Mouse (Mus musculus) adrenal gland, postnatal 10 days (tissue): ENCODE measurements at regions not wholly inside any gene's neighbourhood (a gene's known extent, or its start where the extent isn't known, plus 50 kb on each side); places are given as distances from the start of the nearest gene placed in this dataset.

Experiments used
- DNase-seq: peaks from one replicate; pipeline ENCODE4 v3.0.0; 2021; ENCODE audit warnings: mixed read lengths

DNA sequence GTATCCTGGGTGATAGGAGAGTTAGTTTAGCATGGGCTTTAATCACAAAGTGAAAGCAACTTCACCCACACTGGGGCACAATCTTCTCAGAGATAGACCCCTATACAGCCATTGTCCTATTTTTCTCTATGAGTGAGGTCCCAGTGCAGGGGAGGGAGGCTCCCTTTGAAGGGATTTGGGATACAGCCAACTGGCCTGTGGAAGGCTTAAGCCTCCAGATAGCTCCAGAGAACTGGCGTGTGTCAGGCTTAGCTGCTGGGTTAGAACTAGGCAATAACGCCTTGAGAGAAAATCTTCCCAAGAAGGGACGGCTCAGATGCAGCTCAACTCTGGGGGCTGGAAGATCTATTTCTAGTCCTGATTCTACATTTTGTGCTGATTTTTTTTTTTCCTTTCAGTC lies 397.4 kb upstream of the Zdhhc25 start:
- no peak for DNase-seq

DNA sequence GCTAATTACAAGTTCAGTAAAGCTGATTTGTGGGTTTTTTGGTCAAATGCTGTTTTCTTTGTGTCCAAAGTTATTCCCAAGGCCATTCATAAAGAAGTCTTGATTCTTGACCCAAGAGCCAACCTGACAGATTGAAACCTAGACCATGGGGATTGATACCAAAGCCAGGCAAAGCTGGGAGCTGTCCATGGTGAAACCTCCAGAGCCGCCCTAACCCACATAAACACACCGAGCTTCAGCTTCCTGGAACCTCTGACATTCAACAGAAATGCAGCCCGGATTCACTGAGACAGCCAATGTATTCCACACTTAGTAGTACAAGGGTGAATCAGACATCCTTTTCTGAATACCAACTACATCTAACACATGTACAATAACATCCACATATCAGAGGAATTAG lies 386.7 kb upstream of the Zdhhc25 start:
- DNase-seq: peak; percentile 9

DNA sequence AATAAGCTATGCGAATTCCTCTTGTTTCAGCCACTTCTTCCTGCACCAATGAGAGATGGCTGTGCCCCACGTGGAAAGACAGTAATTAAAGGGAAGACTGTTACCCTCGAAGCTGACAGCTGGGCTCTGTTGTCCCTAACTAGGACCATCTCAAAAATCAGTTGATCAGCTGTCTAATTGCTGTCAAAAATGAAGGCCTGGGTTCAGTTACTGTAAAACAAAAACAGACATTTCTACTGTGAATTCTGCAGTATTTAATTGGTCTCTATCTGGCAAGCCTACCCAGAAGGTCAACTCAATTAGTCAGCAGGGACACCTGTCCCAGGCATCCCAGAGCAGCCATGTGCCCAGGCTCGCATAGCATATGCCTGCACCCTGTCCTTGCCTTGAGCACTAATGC lies 385.8 kb upstream of the Zdhhc25 start:
- no peak for DNase-seq

DNA sequence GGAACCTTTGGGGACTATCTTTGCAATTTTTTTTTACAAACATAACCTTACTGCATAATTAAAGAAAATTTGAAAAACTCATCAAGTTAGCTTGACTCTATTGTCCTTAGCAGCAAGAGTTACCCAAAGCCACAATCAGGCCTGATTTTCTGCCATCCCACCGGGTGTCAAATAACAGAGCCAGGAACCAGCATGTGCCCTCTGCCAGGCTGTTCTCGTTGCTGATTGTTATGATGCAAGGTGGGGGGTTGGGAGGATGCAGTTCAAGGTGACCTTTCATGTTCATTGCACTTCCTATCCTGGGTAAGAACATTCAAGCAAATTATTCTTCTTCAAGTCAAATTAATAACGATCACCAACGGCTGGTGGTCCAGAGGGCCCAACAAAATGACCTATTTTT lies 370.6 kb upstream of the Zdhhc25 start:
- no peak for DNase-seq

DNA sequence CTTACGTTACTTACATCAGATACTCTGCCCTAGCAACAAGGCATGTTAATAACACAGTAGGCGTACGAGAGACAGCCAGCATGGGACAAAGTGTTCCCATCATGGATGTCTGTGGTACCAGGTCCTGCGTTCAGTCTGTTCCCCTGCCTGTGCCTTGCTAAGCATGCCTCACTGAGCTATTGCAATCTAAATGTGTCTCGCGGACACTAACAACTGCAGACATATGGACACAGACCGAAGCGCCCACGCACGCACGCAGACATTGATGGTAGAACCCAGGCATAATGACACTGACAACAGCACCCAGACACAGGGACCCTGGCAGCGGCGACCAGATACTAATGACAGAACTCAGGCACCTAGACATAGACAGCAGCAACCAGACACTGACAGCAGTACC lies 355.5 kb upstream of the Zdhhc25 start:
- DNase-seq: no peak

GRCm38 (mm10) chr15:88245496-88246246 lies 354.4 kb upstream of the Zdhhc25 start:
- DNase-seq: no peak

DNA sequence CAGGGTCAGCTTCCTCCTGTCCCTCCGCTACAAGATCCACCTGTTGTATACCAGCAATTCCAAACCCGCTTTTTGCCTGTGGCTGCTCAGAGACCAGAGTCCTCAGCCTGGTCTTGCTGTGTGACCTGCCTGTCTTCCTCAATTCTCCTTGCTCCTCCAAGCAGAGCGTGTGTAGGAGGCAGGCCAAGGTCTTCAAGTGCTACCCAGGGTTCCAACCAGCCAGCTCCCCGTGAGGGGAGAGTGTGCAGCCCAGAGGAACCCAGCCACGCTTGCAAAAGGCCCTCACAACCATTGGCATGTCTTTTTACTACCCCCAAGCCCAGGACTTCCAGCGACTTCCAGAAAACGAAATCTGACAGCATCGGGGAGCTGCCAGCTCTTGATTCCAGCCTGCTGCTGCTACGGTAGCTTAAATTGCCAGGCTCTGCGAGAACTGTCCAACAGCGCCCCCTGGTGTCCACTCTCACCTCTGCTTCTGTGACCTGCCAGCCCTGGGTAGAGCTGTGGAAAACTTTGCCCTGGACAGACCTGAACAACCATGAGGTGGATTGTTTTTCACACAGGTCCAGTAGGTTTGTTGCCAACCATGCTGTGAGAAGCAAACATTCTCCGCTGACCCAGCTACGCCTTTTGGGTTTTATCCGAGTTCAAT lies 352.0 kb upstream of the Zdhhc25 start:
- peak; percentile 94 for DNase-seq

DNA sequence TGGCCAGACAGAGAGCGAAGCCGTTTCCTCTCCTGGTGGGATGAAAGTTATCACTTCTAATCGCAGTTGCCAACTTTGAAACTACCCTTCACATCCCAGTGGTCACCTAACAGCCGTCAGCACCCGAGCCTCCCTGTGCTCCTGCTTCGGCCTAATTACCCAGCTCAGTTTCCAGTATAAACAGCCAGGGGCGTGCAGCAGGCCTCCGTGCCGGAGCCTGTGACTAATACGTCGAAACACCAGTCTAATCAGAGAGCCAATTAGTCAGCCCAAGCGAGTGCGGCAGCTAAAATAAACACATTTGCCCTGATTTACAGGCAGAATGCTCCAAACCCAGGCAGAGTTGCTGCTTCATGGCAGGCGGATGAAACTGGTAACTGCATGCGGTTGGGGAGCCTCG lies 312.1 kb upstream of the Zdhhc25 start:
- no peak for DNase-seq

DNA sequence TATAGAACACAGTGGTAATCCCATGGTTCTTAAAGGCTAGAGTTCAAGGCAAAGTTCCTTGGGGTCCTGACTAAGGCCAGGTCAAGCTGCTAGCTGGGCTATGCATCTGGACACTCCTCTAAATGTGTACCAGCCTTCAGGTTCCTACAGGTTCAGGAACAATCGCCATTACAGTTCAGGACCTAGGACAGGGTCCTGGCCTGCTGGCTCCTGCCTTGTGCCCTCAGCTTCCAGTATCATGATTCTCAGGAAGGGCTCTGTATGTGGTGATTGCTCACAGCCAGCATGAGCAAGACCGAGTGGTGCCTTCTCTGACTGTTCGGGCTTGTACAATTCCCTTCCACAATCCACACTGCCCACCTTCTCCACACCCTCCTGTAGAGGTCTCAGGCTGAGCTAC lies 311.4 kb upstream of the Zdhhc25 start:
- no peak for DNase-seq

DNA sequence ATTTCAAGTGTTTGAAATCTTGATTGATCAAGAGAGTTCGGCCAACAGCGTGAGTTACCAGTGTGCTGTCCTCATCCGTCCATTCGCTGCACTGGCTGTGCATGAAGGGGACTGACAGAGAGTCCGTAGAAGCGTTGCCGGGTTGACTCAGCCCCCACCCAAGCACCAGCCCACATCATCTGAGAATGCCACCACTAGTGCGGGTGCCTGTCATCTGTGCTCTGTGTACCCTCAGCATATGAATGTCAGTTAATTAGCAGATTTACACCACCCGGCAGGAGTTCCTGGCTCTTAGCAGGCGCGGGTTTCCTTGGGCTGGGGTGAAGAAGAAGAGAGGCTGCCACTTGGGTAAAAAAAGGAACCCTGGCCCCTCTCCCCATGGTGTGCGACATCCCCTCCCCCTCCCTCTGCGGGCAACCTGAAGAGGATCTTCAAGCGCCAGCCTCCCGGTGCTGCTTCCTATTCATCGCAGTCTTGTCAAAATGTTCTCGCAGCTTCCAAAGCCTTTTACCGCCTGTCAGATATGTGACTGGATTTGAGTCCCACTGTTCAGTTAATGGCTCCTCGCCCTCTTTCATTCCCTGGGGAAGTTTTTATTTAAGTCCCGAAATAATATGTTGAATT lies 309.2 kb upstream of the Zdhhc25 start:
- DNase-seq: no peak

DNA sequence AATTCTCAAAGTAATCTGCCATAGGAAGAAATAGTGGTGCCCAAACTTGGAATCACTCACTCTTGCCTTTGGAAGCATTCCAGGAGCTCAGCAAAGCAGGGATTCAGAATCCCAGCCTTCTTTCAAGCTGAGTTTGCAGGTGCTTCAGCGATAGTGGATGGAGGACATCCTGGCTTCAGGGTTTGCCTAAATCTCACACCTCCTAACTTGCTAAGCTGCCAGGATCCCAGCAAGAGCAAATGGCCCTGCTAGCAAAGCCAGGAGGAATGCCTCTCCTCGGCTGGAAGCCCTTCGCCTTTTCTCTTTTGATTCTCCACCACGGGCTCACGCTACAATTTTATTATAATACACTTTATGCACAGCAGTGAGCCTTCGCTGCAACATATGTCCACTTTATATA lies 301.0 kb upstream of the Zdhhc25 start:
- no peak for DNase-seq

GRCm38 (mm10) chr15:88311158-88311557 lies 288.9 kb upstream of the Zdhhc25 start:
- no peak for DNase-seq

DNA sequence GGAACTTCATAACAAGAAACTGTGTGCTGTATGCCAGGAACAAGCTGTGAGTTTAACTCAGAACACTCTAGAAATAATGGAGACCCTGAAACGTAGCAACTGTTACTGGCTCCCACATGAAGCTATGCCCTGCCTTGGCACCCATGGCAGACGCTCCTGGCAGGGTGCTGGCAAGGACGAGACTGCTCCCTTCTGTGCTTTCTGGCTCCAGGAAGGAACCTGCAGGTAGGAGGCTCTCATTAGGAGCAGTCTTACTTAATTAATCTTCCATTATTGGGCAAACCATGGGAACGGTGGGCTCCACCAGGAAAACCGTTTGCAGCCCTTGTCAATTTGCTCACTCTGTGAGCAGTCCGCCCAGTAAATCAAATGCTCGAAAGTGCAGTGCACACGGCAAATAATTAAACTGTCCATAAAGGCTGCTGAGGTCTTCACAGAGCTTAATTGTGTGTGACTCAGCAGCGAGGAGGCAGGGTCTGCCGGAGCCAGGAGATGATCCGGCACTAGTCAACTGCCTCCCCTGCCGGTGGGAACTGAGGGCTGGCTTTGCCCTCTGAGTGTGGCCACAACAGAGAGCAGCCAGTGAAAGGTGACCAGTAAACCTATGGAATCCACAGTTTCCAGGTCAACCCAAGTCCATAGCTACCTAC lies 285.2 kb upstream of the Zdhhc25 start:
- DNase-seq: no peak

- DNase-seq: no peak
Measured at GRCm38 (mm10) chr15:88318048-88318447, 282.1 kb upstream of the Zdhhc25 start.

GRCm38 (mm10) chr15:88319527-88319926 lies 280.6 kb upstream of the Zdhhc25 start:
- peak; percentile 7 for DNase-seq

- DNase-seq: no peak
Measured at GRCm38 (mm10) chr15:88323584-88324375, 276.3 kb upstream of the Zdhhc25 start.

GRCm38 (mm10) chr15:88325108-88325507 lies 275.0 kb upstream of the Zdhhc25 start:
- peak; percentile 4 for DNase-seq

- no peak for DNase-seq
Measured at GRCm38 (mm10) chr15:88353206-88353605, 246.9 kb upstream of the Zdhhc25 start.

GRCm38 (mm10) chr15:88360375-88361035 lies 239.6 kb upstream of the Zdhhc25 start:
- DNase-seq: no peak

- no peak for DNase-seq
Measured at GRCm38 (mm10) chr15:88361351-88361750, 238.8 kb upstream of the Zdhhc25 start.

GRCm38 (mm10) chr15:88362966-88363365 lies 237.1 kb upstream of the Zdhhc25 start:
- DNase-seq: no peak

GRCm38 (mm10) chr15:88370366-88370765 lies 229.7 kb upstream of the Zdhhc25 start:
- DNase-seq: no peak
